9 mouse cellular contexts compared by ENCODE assay signal in the genomic region with DNA sequence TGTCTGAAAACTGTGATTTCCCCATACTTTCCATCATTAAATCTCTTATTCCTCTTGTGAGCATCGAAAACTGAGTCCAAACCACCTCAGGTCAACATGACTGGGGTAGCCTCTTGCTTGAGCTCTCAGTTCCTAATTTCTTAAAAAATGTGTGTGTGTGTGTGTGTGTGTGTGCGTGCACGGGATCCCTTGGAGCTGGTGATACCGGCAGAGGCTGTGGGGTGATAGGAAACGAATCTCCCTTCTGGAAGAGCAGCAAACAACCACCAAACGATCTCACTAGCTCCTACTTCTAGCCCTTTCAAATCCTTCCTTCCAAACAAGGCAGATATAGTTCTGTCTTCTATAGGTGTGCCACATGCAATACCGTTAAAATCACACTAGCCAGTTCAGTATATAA. TPM values are rescaled to one million over a fixed set of nuclear protein-coding genes. Genes with fewer than 3 reads are reported as not detected.
DNase-seq lines count a peak whose midpoint lies in the region; ATAC-seq lines count a peak whose summit lies in the region.
"Had no signal": no experiment of that assay in that cellular context is flagged by ENCODE, and none has a peak within 500 bp of the region (broad histone marks: within the 10 kb centered on the region; RNA-seq: fewer than 3 reads in every experiment).

No protein-coding gene starts in this region.

- H3K4me1 ChIP-seq in erythroblast, embryonic 14.5 days (ENCODE audit: control insufficient read depth) = peaks cover 15% of the 10 kb centered on the region
- H3K4me1 ChIP-seq in megakaryocyte, embryonic 14.5 days = peaks cover 9% of the 10 kb centered on the region; the same call in 1 of the 2 replicates
- H3K4me1 ChIP-seq in liver, embryonic 11.5 days (replicated peaks; ENCODE audit: control insufficient read depth, insufficient read depth, low read length) = peaks cover 4% of the 10 kb centered on the region; the same call in 1 of the 2 replicates
- 0 out of 2 replicates have a peak, but pooled peaks cover 5% of the 10 kb centered on the region for H3K4me1 ChIP-seq in stomach, embryonic 15.5 days

- peaks cover 2% of the 10 kb centered on the region; the same call in 1 of the 2 replicates for H3K36me3 ChIP-seq in erythroblast, embryonic 14.5 days (ENCODE audit: control insufficient read depth)
- peaks cover 40% of the 10 kb centered on the region for H3K36me3 ChIP-seq in megakaryocyte, embryonic 14.5 days (replicated peaks; ENCODE audit: low read length)
- H3K36me3 ChIP-seq in liver, embryonic 11.5 days (ENCODE audit: control insufficient read depth, insufficient read depth, low read length) = peaks cover 8% of the 10 kb centered on the region
- H3K36me3 ChIP-seq in stomach, embryonic 15.5 days = 0 out of 2 replicates have a peak, but pooled peaks cover 2% of the 10 kb centered on the region

- ATAC-seq in erythroblast, adult 5-6 weeks (replicated peaks; ENCODE audit: low FRiP score, poor library complexity, severe bottlenecking) = no peak
- ATAC-seq in megakaryocyte, adult 5-6 weeks (ENCODE audit: poor library complexity, severe bottlenecking) = no peak
- ATAC-seq in liver, embryonic 11.5 days (replicated peaks; ENCODE audit: low FRiP score) = no peak
- no peak for ATAC-seq in stomach, embryonic 15.5 days (ENCODE audit: insufficient read depth, low FRiP score, low read depth)

- no peak overlapping the region for H3K27ac ChIP-seq in liver, embryonic 11.5 days (ENCODE audit: low read depth, low read length)
- no peak overlapping the region for H3K27ac ChIP-seq in stomach, embryonic 15.5 days

- peak overlapping the region; percentile 83 for H3K4me3 ChIP-seq in erythroblast, embryonic 14.5 days (replicated peaks)
- H3K4me3 ChIP-seq in megakaryocyte, embryonic 14.5 days (replicated peaks) = peak overlapping the region; percentile 93
- H3K4me3 ChIP-seq in liver, embryonic 11.5 days (ENCODE audit: low read depth, low read length) = peak overlapping the region; percentile 75
- peak overlapping the region; percentile 60 for H3K4me3 ChIP-seq in stomach, embryonic 15.5 days (replicated peaks)

- H3K27me3 ChIP-seq in erythroblast, embryonic 14.5 days (ENCODE audit: control insufficient read depth) = peaks cover 5% of the 10 kb centered on the region
- H3K27me3 ChIP-seq in megakaryocyte, embryonic 14.5 days (replicated peaks) = peaks cover 5% of the 10 kb centered on the region
- H3K27me3 ChIP-seq in liver, embryonic 11.5 days (replicated peaks; ENCODE audit: control insufficient read depth, insufficient read depth, low read length) = 0 out of 2 replicates have a peak, but pooled peaks cover 3% of the 10 kb centered on the region
- H3K27me3 ChIP-seq in stomach, embryonic 15.5 days (replicated peaks) = no peaks in the 10 kb centered on the region

- no peak overlapping the region for H3K9ac ChIP-seq in liver, embryonic 11.5 days (ENCODE audit: low read depth, low read length)
- no peak overlapping the region for H3K9ac ChIP-seq in stomach, embryonic 15.5 days

- no peaks in the 10 kb centered on the region for H3K9me3 ChIP-seq in erythroblast, embryonic 14.5 days (ENCODE audit: control insufficient read depth, low read length)
- no peaks in the 10 kb centered on the region for H3K9me3 ChIP-seq in megakaryocyte, embryonic 14.5 days
- no peaks in the 10 kb centered on the region for H3K9me3 ChIP-seq in liver, embryonic 11.5 days (ENCODE audit: control insufficient read depth, low read length)
- no peaks in the 10 kb centered on the region for H3K9me3 ChIP-seq in stomach, embryonic 15.5 days

- DNase-seq in liver, embryonic 11.5 days (ENCODE audit: low spot score) = no peak
- DNase-seq in yolk sac, embryonic 10.5 days (ENCODE audit: low spot score) = no peak
- DNase-seq in cerebellum, adult 11-12 months = no peak
- DNase-seq: kidney, postnatal 4 days had no signal

- H3K4me2 ChIP-seq in liver, embryonic 11.5 days = peak overlapping the region; percentile 81
- peak overlapping the region; percentile 78 for H3K4me2 ChIP-seq in stomach, embryonic 15.5 days

- WGBS in liver, embryonic 11.5 days = 83% methylated on average over 7 of the region's 7 CpGs
- WGBS in stomach, embryonic 15.5 days = 83% methylated on average over 7 of the region's 7 CpGs

RNA-seq across cellular contexts. Expression of gene Gsto2, which starts 0.6 kb away (rescaled TPM):
- polyA plus RNA-seq in erythroblast, embryonic 14.5 days (2012) = not detected in 2 replicates
- not detected in 2 replicates for total RNA-seq in erythroblast, adult 5-6 weeks (2015; ENCODE audit: low replicate concordance)
- total RNA-seq in erythroblast, adult 5-6 weeks (2017; ENCODE audit: low replicate concordance) = not detected in 2 replicates
- not detected in 2 replicates for polyA plus RNA-seq in megakaryocyte, embryonic 14.5 days (2012; ENCODE audit: insufficient read depth, low replicate concordance)
- total RNA-seq in megakaryocyte, adult 5-6 weeks (2015) = not detected in 2 replicates
- total RNA-seq in megakaryocyte, adult 5-6 weeks (2017) = not detected in 2 replicates
- 0.55 and 0.67 TPM in 2 replicates for polyA plus RNA-seq in liver, embryonic 11.5 days (2014; fragmentation: Nextera tagmentation; extraction: Ambion mirVana)
- 1.2 and 1.3 TPM in 2 replicates for polyA plus RNA-seq in stomach, embryonic 15.5 days (2015; fragmentation: Nextera tagmentation; extraction: Ambion mirVana)

RNA-seq across cellular contexts. Expression of gene Gsto1, which starts 10.0 kb away (rescaled TPM):
- 3.0 and 3.1 TPM in 2 replicates for polyA plus RNA-seq in erythroblast, embryonic 14.5 days (2012)
- total RNA-seq in erythroblast, adult 5-6 weeks (2015; ENCODE audit: low replicate concordance) = 63.7 and 66.9 TPM in 2 replicates
- total RNA-seq in erythroblast, adult 5-6 weeks (2017; ENCODE audit: low replicate concordance) = 18.0 and 37.7 TPM in 2 replicates
- 187 and 263 TPM in 2 replicates for polyA plus RNA-seq in megakaryocyte, embryonic 14.5 days (2012; ENCODE audit: insufficient read depth, low replicate concordance)
- 159 and 168 TPM in 2 replicates for total RNA-seq in megakaryocyte, adult 5-6 weeks (2015)
- total RNA-seq in megakaryocyte, adult 5-6 weeks (2017) = 75.9 and 92.0 TPM in 2 replicates
- polyA plus RNA-seq in liver, embryonic 11.5 days (2014; fragmentation: Nextera tagmentation; extraction: Ambion mirVana) = 183 and 195 TPM in 2 replicates
- 745 and 1,161 TPM in 2 replicates for polyA plus RNA-seq in stomach, embryonic 15.5 days (2015; fragmentation: Nextera tagmentation; extraction: Ambion mirVana)

RNA-seq across cellular contexts. Expression of gene Cfap43, which starts 54.4 kb away (rescaled TPM):
- polyA plus RNA-seq in erythroblast, embryonic 14.5 days (2012) = not detected in 2 replicates
- not detected in 2 replicates for total RNA-seq in erythroblast, adult 5-6 weeks (2015; ENCODE audit: low replicate concordance)
- total RNA-seq in erythroblast, adult 5-6 weeks (2017; ENCODE audit: low replicate concordance) = not detected in 2 replicates
- polyA plus RNA-seq in megakaryocyte, embryonic 14.5 days (2012; ENCODE audit: insufficient read depth, low replicate concordance) = not detected in 2 replicates
- total RNA-seq in megakaryocyte, adult 5-6 weeks (2015) = 0.18 and 0.32 TPM in 2 replicates
- not detected in 2 replicates for total RNA-seq in megakaryocyte, adult 5-6 weeks (2017)
- 0.04 TPM in 1 of 2 replicates, not detected in the other for polyA plus RNA-seq in liver, embryonic 11.5 days (2014; fragmentation: Nextera tagmentation; extraction: Ambion mirVana)
- 0.39 and 0.62 TPM in 2 replicates for polyA plus RNA-seq in stomach, embryonic 15.5 days (2015; fragmentation: Nextera tagmentation; extraction: Ambion mirVana)

RNA-seq across cellular contexts. Expression of gene Itprip, which starts 54.4 kb away (rescaled TPM):
- polyA plus RNA-seq in erythroblast, embryonic 14.5 days (2012) = 0.18 and 0.23 TPM in 2 replicates
- total RNA-seq in erythroblast, adult 5-6 weeks (2015; ENCODE audit: low replicate concordance) = 4.6 and 19.0 TPM in 2 replicates
- total RNA-seq in erythroblast, adult 5-6 weeks (2017; ENCODE audit: low replicate concordance) = 3.1 and 7.2 TPM in 2 replicates
- 2.1 and 2.3 TPM in 2 replicates for polyA plus RNA-seq in megakaryocyte, embryonic 14.5 days (2012; ENCODE audit: insufficient read depth, low replicate concordance)
- total RNA-seq in megakaryocyte, adult 5-6 weeks (2015) = 14.8 and 18.9 TPM in 2 replicates
- total RNA-seq in megakaryocyte, adult 5-6 weeks (2017) = 28.4 and 28.9 TPM in 2 replicates
- 9.2 and 9.8 TPM in 2 replicates for polyA plus RNA-seq in liver, embryonic 11.5 days (2014; fragmentation: Nextera tagmentation; extraction: Ambion mirVana)
- polyA plus RNA-seq in stomach, embryonic 15.5 days (2015; fragmentation: Nextera tagmentation; extraction: Ambion mirVana) = 11.0 and 12.6 TPM in 2 replicates

Comparison
In these comparisons a context has a peak if more than half of its experiments do, and no peak if none do; other contexts are left out.
1. RNA of gene Gsto1, which starts 10.0 kb away (polyA plus RNA-seq): 745 to 1,161 TPM in stomach, embryonic 15.5 days, 187 to 263 TPM in megakaryocyte, embryonic 14.5 days and 183 to 195 TPM in liver, embryonic 11.5 days; 3.0 to 3.1 TPM in erythroblast, embryonic 14.5 days; every median in the first group is over 10 times any median in the second.
2. Peak in every context shown above with its lines, with median percentiles within 50 percentile points of each other: H3K4me3 ChIP-seq.